Mouse (Mus musculus): ENCODE data around the gene Acad10. TPM values are rescaled to one million over a fixed set of nuclear protein-coding genes. Genes with fewer than 3 reads are reported as not detected.
"Not testable (repeated sequence)": the region's sequence is repeated elsewhere in the genome, so short reads cannot be mapped to it uniquely, and the experiment has no call there.

The Acad10 gene
- polyA plus RNA-seq, 1 experiment from 2014 or later: 2.3 TPM

GRCm38 (mm10) chr5:121649134-121649533 lies 11.2 kb downstream of the Acad10 start:
- ATAC-seq (ENCODE audit: low FRiP score, low read depth): no peak
- 36% methylated on average over 7 of the region's 7 CpGs for WGBS
- Histone ChIP-seq H3K36me3 (no peaks in the 10 kb centered on the region), H3K9ac (no peak overlapping the region), H3K4me1 (peaks cover 19% of the 10 kb centered on the region; the same call in 1 of the 2 replicates), H3K4me2 (replicated peaks) (no peak overlapping the region), H3K27me3 (no peaks in the 10 kb centered on the region), H3K4me3 (no peak overlapping the region), H3K9me3 (no peaks in the 10 kb centered on the region), H3K27ac (no peak overlapping the region)

DNA sequence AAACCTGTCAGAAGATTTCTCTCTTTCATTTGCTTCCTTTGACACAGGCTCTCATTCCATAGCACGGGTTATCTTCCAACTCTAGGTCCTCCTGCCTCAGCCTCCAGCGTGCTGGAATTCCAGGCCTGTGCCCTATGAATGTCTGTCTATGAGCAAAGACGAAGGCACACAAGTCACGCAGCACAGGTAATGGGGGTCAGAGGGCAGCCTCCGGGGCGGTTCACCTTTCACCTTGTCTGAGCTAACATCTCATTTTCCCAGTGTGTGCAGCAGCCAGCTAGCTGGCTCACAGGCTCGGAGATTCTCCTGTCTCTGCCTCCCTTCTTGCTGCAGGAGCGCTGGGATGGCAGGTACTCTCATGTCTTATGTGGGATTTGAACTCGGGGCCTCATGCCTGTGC lies 20.7 kb downstream of the Acad10 start:
- Histone ChIP-seq H3K27me3 (no peaks in the 10 kb centered on the region), H3K4me2 (replicated peaks) (no peak overlapping the region), H3K9me3 (no peaks in the 10 kb centered on the region), H3K4me1 (no peaks in the 10 kb centered on the region), H3K36me3 (no peaks in the 10 kb centered on the region), H3K27ac (no peak overlapping the region), H3K4me3 (no peak overlapping the region), H3K9ac (no peak overlapping the region)
- WGBS: 87% methylated on average over 9 of the region's 9 CpGs
- no peak for ATAC-seq (ENCODE audit: low FRiP score, low read depth)

DNA sequence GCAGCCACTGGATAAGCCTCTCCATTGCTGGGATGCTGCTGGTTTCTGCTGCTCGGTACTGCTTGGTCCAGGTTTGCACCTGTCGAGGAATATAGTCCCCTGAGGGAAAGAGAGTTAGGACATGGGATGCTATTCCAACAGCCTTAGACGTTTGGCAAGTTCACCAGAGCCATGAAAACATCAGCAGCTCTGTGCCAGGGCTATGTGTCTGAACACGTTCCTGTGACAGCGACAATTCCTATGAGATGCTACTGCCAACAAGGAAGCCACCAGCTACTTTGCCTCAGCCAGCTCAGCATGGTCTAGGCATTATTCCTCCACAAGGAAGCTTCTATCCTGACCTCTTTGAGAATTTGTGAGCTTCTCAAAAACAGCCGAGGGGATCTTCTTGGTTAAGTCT lies 23.0 kb downstream of the Acad10 start:
- no peaks in the 10 kb centered on the region for H3K36me3 ChIP-seq
- H3K4me2 ChIP-seq (replicated peaks): no peak overlapping the region
- no peak overlapping the region for H3K9ac ChIP-seq
- H3K27me3 ChIP-seq: no peaks in the 10 kb centered on the region
- 83% methylated on average over 6 of the region's 6 CpGs for WGBS
- no peak overlapping the region for H3K27ac ChIP-seq
- ATAC-seq (ENCODE audit: low FRiP score, low read depth): no peak
- no peaks in the 10 kb centered on the region for H3K4me1 ChIP-seq
- H3K9me3 ChIP-seq: no peaks in the 10 kb centered on the region
- no peak overlapping the region for H3K4me3 ChIP-seq

- no peak overlapping the region for H3K9ac ChIP-seq
- H3K27me3 ChIP-seq: no peaks in the 10 kb centered on the region
- ATAC-seq (ENCODE audit: low FRiP score, low read depth): no peak
- no peak overlapping the region for H3K27ac ChIP-seq
- H3K4me2 ChIP-seq (replicated peaks): no peak overlapping the region
- H3K9me3 ChIP-seq: no peaks in the 10 kb centered on the region
- no peak overlapping the region for H3K4me3 ChIP-seq
- H3K36me3 ChIP-seq: no peaks in the 10 kb centered on the region
- H3K4me1 ChIP-seq: no peaks in the 10 kb centered on the region
- 89% methylated on average over 5 of the region's 5 CpGs for WGBS
Observed at GRCm38 (mm10) chr5:121634668-121635067, 25.6 kb downstream of the Acad10 start.

- H3K9me3 ChIP-seq: no peaks in the 10 kb centered on the region
- no peak overlapping the region for H3K4me2 ChIP-seq (replicated peaks)
- no peak for ATAC-seq (ENCODE audit: low FRiP score, low read depth)
- no peak overlapping the region for H3K27ac ChIP-seq
- H3K4me3 ChIP-seq: no peak overlapping the region
- 45% methylated on average over 3 of the region's 3 CpGs for WGBS
- H3K27me3 ChIP-seq: no peaks in the 10 kb centered on the region
- no peaks in the 10 kb centered on the region for H3K36me3 ChIP-seq
- no peaks in the 10 kb centered on the region for H3K4me1 ChIP-seq
- no peak overlapping the region for H3K9ac ChIP-seq
Observed at GRCm38 (mm10) chr5:121632804-121633203, 27.5 kb downstream of the Acad10 start.

- WGBS: 67% methylated on average over 9 of the region's 9 CpGs
- ATAC-seq (ENCODE audit: low FRiP score, low read depth); H3K4me1 ChIP-seq; H3K9ac ChIP-seq; H3K9me3 ChIP-seq; H3K27ac ChIP-seq; H3K36me3 ChIP-seq; H3K4me2 ChIP-seq (replicated peaks); H3K27me3 ChIP-seq; H3K4me3 ChIP-seq: not testable (repeated sequence)
Observed at GRCm38 (mm10) chr5:121631106-121631647, 29.1 kb downstream of the Acad10 start.

DNA sequence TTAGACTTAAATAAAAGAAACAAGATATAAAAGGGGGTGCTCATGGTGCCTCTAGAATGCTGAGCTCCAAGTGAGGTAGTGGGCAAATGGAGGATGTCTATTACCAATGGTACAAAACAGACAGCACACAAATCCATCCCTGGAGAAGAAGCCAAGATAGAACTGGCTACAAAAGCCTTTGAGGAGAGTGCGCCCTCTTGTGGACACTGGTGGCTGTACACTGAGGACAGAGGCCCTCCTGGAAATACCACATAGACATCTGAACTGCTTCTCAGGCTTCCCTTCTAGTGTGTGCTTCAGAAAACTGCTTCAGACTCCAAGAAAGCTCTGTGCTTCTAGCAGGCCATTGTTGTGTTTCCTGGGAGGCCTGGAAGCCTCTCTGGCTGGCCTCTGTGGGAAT lies 32.4 kb downstream of the Acad10 start:
- H3K27ac ChIP-seq: no peak overlapping the region
- no peak for ATAC-seq (ENCODE audit: low FRiP score, low read depth)
- no peak overlapping the region for H3K4me2 ChIP-seq (replicated peaks)
- no peaks in the 10 kb centered on the region for H3K36me3 ChIP-seq
- no peak overlapping the region for H3K9ac ChIP-seq
- H3K9me3 ChIP-seq: no peaks in the 10 kb centered on the region
- no peak overlapping the region for H3K4me3 ChIP-seq
- no peaks in the 10 kb centered on the region for H3K27me3 ChIP-seq
- WGBS: 3% methylated on average over 1 of the region's 1 CpGs
- H3K4me1 ChIP-seq: no peaks in the 10 kb centered on the region

DNA sequence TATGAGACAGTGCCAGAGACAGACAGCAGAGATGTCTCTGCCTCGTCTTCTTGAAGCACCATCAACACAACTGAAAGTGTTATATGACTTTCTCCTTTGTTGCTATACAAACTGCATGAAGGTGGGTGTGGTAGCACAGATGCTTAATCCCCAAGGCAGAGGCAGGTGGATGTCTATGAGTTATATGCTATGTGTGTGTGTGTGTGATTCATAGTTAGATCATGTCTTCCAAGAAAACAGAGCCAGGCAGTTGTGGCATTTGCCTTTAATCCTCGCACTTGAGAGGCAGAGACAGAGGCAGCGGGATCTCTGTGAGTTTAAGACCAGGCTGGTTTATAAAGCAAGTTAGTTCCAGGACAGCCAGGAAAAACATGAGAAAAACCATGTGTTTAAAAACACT lies 37.1 kb downstream of the Acad10 start:
- 88% methylated on average over 3 of the region's 3 CpGs for WGBS
- no peak overlapping the region for H3K27ac ChIP-seq
- ATAC-seq (ENCODE audit: low FRiP score, low read depth): no peak

GRCm38 (mm10) chr5:121621102-121621501 lies 39.2 kb downstream of the Acad10 start:
- WGBS: 95% methylated on average over 5 of the region's 5 CpGs
- no peak overlapping the region for H3K27ac ChIP-seq
- H3K9me3 ChIP-seq: no peaks in the 10 kb centered on the region
- ATAC-seq (ENCODE audit: low FRiP score, low read depth): no peak
- no peaks in the 10 kb centered on the region for H3K27me3 ChIP-seq
- H3K4me2 ChIP-seq (replicated peaks): no peak overlapping the region
- H3K36me3 ChIP-seq: 0 out of 2 replicates have a peak, but pooled peaks cover 3% of the 10 kb centered on the region
- H3K4me3 ChIP-seq: no peak overlapping the region
- no peak overlapping the region for H3K9ac ChIP-seq
- peaks cover 10% of the 10 kb centered on the region for H3K4me1 ChIP-seq

More for the DNA sequence above, 37.1 kb downstream of the Acad10 start:
- no peaks in the 10 kb centered on the region for H3K9me3 ChIP-seq
- H3K9ac ChIP-seq: no peak overlapping the region
- no peaks in the 10 kb centered on the region for H3K27me3 ChIP-seq
- no peak overlapping the region for H3K4me2 ChIP-seq (replicated peaks)
- 0 out of 2 replicates have a peak, but pooled peaks cover 3% of the 10 kb centered on the region for H3K36me3 ChIP-seq
- peaks cover 10% of the 10 kb centered on the region for H3K4me1 ChIP-seq
- H3K4me3 ChIP-seq: no peak overlapping the region

GRCm38 (mm10) chr5:121618592-121619513 lies 41.5 kb downstream of the Acad10 start, which contains the start of gene Acad12:
Gene Acad12 (minus strand): TSS chr5:121618938.
- WGBS: under 1% methylated on average over 57 of the region's 58 CpGs
- peak within 1 kb of the TSS; percentile 88 for H3K9ac ChIP-seq
- ATAC-seq (ENCODE audit: low FRiP score, low read depth): peak; percentile 79
- no peaks in the 10 kb centered on the region for H3K27me3 ChIP-seq
- 0 out of 2 replicates have a peak, but pooled peaks cover 3% of the 10 kb centered on the region for H3K36me3 ChIP-seq
- H3K4me1 ChIP-seq: peaks cover 10% of the 10 kb centered on the region
- peak within 1 kb of the TSS; percentile 78 for H3K4me3 ChIP-seq
- peak within 1 kb of the TSS; percentile 48; the same call in 1 of the 2 replicates for H3K27ac ChIP-seq
- peak within 1 kb of the TSS; percentile 85 for H3K4me2 ChIP-seq (replicated peaks)
- no peaks in the 10 kb centered on the region for H3K9me3 ChIP-seq

DNA sequence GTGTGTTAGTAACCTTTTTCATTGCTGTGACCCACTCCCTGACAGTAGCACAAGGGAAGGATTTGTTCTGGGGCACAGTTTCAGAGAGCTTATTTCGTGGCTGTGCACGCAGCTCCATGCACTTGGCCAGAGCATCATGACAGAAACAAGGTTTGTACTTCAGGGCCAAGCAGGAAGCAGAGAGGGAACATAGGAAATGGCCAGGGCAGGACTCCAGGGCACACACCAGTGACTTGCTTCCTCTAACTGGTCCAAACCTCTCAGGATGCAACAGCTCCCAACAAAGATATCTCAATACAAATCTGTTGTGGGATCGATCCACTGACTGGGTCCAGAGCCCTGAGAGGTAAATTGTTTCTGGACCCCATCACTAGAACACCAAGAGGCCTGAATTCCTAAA lies 45.4 kb downstream of the Acad10 start:
- 76% methylated on average over 3 of the region's 3 CpGs for WGBS
- H3K36me3 ChIP-seq; H3K9ac ChIP-seq; H3K4me3 ChIP-seq; H3K4me2 ChIP-seq (replicated peaks); H3K27ac ChIP-seq; H3K9me3 ChIP-seq; H3K27me3 ChIP-seq; ATAC-seq (ENCODE audit: low FRiP score, low read depth); H3K4me1 ChIP-seq: not testable (repeated sequence)

DNA sequence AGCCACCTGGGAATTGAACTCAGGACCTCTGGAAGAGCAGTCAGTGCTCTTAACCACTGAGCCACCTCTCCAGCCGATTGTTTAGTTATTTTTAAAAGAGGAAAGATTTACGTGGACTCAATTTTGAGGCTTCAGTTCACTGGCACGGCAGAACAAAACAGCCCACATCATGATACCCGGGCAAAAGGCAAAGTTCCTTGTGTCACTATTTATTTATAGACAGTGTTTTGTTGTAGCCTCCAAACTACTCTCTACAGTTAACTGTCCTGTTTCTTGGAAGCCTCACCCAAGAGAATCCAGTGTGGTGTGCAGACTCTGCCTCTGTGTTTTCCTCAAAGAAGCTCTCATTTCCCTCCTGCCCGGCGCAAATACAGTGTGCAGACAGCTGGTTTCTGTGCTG lies 48.3 kb downstream of the Acad10 start:
- Histone ChIP-seq H3K4me2 (replicated peaks) (no peak overlapping the region), H3K36me3 (no peaks in the 10 kb centered on the region), H3K9ac (no peak overlapping the region), H3K4me1 (no peaks in the 10 kb centered on the region), H3K4me3 (no peak overlapping the region), H3K27ac (no peak overlapping the region), H3K27me3 (no peaks in the 10 kb centered on the region), H3K9me3 (no peaks in the 10 kb centered on the region)
- ATAC-seq (ENCODE audit: low FRiP score, low read depth): no peak
- 79% methylated on average over 6 of the region's 6 CpGs for WGBS

All from limb, embryonic 13.5 days (tissue).